Mouse (Mus musculus) kidney, adult 9 months (tissue): Measurements from ENCODE around the gene Nicn1.

ENCODE experiments used
- DNase-seq: peaks from one replicate; pipeline ENCODE4 v3.0.0; 2022

Gene Nicn1

DNA sequence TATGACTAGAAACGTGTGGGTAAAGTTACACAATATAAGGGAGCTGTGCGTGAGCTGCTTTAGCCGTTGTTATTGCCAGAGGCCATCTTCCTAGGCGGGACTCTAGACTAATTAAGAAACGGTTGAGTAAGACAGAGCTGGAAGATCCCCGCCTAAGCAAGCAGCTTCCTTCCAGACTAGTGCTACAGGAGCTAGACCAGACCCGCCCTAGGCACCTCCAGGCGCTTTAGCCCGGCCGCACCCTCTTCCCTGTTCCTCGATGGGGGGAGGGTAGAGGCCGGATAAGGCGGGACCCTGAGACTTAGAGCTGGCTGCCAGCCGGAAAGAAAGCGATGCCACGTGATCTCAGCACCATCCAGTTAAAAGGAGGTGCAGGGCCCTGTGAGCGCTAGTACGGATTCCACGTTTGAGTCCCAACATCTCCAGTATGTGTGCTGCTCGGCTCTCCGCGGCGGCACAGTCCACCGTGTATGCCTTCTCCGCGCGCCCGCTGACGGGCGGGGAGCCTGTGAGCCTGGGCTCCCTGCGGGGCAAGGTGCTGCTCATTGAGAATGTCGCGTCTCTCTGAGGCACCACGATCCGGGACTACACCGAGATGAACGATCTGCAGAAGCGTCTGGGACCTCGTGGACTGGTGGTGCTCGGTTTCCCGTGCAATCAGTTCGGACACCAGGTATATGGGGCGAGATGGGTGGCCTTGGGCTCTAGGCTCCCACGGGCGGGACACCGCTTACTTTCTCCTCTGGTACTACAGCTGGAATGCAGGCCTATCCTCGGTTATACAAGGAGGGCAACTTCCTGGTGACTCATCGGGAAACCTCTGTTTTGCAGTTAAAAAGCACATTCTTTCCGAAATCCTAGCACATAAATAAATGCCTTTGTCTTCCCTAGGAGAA, 48.9 kb downstream of the Nicn1 start, which contains the start of gene Gpx1:
Gene Gpx1, plus strand, starts transcription at position 18 of the 896 bp plus-strand sequence.
- peak; percentile 98 for DNase-seq

DNA sequence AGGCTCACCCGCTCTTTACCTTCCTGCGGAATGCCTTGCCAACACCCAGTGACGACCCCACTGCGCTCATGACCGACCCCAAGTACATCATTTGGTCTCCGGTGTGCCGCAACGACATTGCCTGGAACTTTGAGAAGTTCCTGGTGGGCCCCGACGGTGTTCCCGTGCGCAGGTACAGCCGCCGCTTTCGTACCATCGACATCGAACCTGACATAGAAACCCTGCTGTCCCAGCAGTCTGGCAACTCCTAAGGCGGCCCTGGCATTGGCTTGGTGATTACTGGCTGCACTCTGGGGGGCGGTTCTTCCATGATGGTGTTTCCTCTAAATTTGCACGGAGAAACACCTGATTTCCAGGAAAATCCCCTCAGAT, 49.6 kb downstream of the Nicn1 start:
- DNase-seq, result no peak

DNA sequence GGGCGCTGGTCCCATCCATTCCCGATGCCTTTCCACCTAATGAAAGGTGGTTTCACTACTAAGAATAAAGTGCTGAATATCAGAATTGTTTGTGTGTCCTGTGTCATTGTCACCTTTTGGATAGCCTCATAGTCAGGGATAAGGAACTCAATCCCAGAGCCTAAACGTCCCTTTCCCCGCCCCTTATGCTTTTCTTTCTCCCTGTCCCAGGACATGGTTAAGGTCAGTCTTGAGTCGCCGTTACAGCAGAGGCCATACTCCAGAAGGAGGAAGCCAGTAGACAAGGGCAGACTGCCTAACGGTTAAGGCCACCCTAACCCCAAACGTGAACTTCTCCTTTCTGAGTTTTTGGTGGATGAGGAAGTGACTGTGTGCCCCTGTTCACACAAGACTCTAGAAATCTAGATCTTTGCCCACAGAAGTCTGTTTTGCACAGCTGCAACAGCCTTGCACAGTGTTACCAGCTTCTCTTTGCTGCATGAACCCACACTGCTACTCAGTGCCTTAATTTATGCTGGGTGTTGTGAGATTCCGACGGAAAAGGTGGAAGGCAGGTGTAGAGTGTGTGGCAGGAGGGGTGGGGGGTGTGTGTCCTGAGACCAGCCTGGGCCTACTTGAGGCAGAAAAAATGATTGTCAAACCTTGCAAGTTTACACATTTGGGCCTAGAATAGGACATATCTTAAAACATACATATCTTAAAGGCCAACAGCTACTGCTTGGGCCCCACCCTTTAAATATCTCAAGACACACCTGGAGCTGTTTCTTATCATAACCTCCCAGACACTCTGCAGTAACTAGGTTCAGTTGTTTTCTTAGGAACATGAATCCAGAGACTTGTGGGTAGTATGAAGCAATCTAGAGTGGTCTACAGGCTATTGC, 50.3 kb downstream of the Nicn1 start:
- DNase-seq, result peak; percentile 53

DNA sequence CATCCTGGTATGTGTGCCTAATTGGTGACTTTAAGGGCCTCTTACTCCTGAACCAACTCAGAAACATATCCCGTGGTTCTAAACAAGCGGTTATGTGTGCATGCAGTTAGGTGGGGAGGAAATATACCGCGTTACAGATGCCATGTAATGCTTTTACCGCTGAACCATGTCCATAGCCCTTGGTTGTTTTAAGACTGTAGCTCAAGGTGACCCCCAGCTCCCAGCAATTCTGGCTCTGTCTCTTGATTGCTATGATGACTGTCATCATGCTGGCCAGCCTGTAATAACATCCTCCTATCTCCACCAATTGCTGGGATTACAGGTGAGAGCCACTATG, 50.9 kb downstream of the Nicn1 start:
- peak; percentile 53 for DNase-seq

GRCm38 (mm10) chr9:108341801-108342200, 51.6 kb downstream of the Nicn1 start:
- DNase-seq, result peak; percentile 54

DNA sequence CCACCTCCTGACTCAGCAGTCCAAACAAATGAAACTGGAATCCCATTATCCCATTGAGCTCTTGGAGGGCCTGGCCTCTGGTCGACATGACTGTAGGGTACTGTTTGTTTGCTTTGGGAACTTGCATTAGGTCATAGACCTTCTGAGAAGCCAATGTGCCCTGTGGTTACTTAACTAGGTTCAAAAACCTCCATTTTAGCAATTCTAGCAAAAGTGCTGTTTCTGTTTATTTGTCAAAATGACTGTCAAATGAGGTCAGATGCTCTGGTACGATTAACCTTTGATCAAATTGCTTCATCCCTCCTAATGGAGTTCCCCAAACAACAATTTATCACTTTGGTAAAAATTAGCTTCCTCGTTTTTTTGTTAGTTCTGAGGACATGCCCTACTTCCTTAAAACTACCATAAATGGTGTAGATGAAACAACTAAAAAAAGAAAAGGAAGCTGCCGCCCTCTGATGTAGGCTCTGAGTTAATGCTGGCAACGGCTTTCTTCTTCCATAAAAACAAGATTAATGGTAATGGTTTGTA, 52.1 kb downstream of the Nicn1 start:
- DNase-seq, result peak; percentile 93

DNA sequence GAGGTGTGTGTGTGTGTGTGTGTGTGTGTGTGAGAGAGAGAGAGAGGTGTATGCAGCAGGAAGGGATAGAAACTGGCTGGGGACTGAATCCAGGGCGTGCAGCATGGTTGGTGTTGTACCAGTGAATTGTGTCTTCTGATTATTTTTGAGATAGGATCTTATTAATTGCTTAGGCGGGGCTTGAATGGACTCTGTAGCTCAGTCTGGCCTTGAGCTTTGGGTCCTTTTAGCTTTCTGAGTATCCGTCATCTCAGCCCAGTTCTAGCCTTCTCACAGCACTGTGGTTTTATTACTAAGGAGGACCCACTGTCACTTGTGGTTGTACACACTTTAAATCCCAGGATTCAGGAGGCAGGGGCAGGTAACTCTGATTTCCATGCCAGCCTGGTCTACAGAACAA, 53.1 kb downstream of the Nicn1 start:
- DNase-seq, result peak; percentile 22

- DNase-seq, result no peak
Measured at GRCm38 (mm10) chr9:108343835-108344234, 53.6 kb downstream of the Nicn1 start.

GRCm38 (mm10) chr9:108344471-108344870, 54.2 kb downstream of the Nicn1 start:
- peak; percentile 17 for DNase-seq
